ENCODE assay signal across 10 mouse cellular contexts in genomic region chr19:22930368-22930834, GRCm38 (mm10).
A peak's percentile ranks its signal among the peaks of the same experiment; 100 is the strongest.
DNase-seq lines count a peak whose midpoint lies in the region; ATAC-seq and TF ChIP-seq lines count a peak whose summit lies in the region.
"Had no signal": no experiment of that assay in that cellular context is flagged by ENCODE, and none has a peak within 500 bp of the region (broad histone marks: within the 10 kb centered on the region; RNA-seq: fewer than 3 reads in every experiment).

No protein-coding gene starts in this region.

- no peaks in the 10 kb centered on the region for H3K27me3 ChIP-seq in kidney, adult 2 months (replicated peaks; ENCODE audit: control insufficient read depth, insufficient read depth, low read length)
- H3K27me3 ChIP-seq in kidney, embryonic 14.5 days (ENCODE audit: control insufficient read depth, insufficient read depth, low read length): no peaks in the 10 kb centered on the region
- H3K27me3 ChIP-seq in intestine, postnatal 0 days (replicated peaks; ENCODE audit: control insufficient read depth, insufficient read depth, low read length): no peaks in the 10 kb centered on the region

- TF ChIP-seq CTCF in kidney, adult 2 months (conservative IDR thresholded peaks at IDR 0.05; ENCODE audit: insufficient read depth, insufficient read length, low read depth, low read length): no peak
- TF ChIP-seq CTCF in intestine, postnatal 0 days (IDR thresholded peaks at IDR 0.05; ENCODE audit: low read depth): no peak

- peak; percentile 83 for DNase-seq in kidney, adult 2 months
- DNase-seq in adrenal gland, adult 2 months: peak; percentile 59
- peak; percentile 51 to 53 for DNase-seq in cerebellum, postnatal 36 days
- peak; percentile 50 for DNase-seq in heart, postnatal 25 days (ENCODE audit: low spot score)
- peak; percentile 80 for DNase-seq in lung, postnatal 36 days

- H3K4me2 ChIP-seq in kidney, embryonic 14.5 days (replicated peaks; ENCODE audit: low read depth, low read length): no peak overlapping the region
- no peak overlapping the region for H3K4me2 ChIP-seq in intestine, postnatal 0 days (replicated peaks; ENCODE audit: low read depth)

- H3K36me3 ChIP-seq in kidney, adult 2 months (ENCODE audit: control insufficient read depth, insufficient read depth, low read length): no peaks in the 10 kb centered on the region
- no peaks in the 10 kb centered on the region for H3K36me3 ChIP-seq in kidney, embryonic 14.5 days (ENCODE audit: control insufficient read depth, insufficient read depth, low read length)
- no peaks in the 10 kb centered on the region for H3K36me3 ChIP-seq in intestine, postnatal 0 days (ENCODE audit: control insufficient read depth, insufficient read depth)
- H3K36me3 ChIP-seq: G1E had no signal

- 44% methylated on average over 7 of the region's 7 CpGs for WGBS in kidney, adult 2 months
- 68% methylated on average over 7 of the region's 7 CpGs for WGBS in kidney, embryonic 14.5 days
- WGBS in intestine, postnatal 0 days: 63% methylated on average over 7 of the region's 7 CpGs

- H3K27ac ChIP-seq in kidney, adult 2 months (ENCODE audit: insufficient read depth, low read depth, low read length): 0 out of 2 replicates have a peak overlapping the region, but pooled peaks have one; percentile 55
- no peak overlapping the region for H3K27ac ChIP-seq in kidney, embryonic 14.5 days (ENCODE audit: low read depth, low read length)
- H3K27ac ChIP-seq in intestine, postnatal 0 days (ENCODE audit: low read depth, low read length): no peak overlapping the region
- H3K27ac ChIP-seq: macrophage had no signal

- intact Hi-C loops in heart, postnatal 25 days (cut with DNase I): no loop called here

- H3K4me3 ChIP-seq in kidney, adult 2 months (ENCODE audit: insufficient read depth, low read depth, low read length): no peak overlapping the region
- H3K4me3 ChIP-seq in kidney, embryonic 14.5 days (ENCODE audit: low read length): no peak overlapping the region
- no peak overlapping the region for H3K4me3 ChIP-seq in intestine, postnatal 0 days (ENCODE audit: low read depth, low read length)

- H3K9ac ChIP-seq in kidney, embryonic 14.5 days (ENCODE audit: low read depth, low read length): no peak overlapping the region
- H3K9ac ChIP-seq in intestine, postnatal 0 days (ENCODE audit: low read depth, low read length): no peak overlapping the region

- H3K9me3 ChIP-seq in kidney, embryonic 14.5 days (ENCODE audit: control insufficient read depth, low read length): no peaks in the 10 kb centered on the region
- H3K9me3 ChIP-seq in intestine, postnatal 0 days (ENCODE audit: control insufficient read depth): no peaks in the 10 kb centered on the region
- H3K9me3 ChIP-seq: G1E had no signal

- TF ChIP-seq POLR2A in kidney, adult 2 months (IDR thresholded peaks at IDR 0.05; ENCODE audit: low read depth, low read length): no peak

- no peak for ATAC-seq in kidney, embryonic 14.5 days (ENCODE audit: low FRiP score, low TSS enrichment)
- ATAC-seq in intestine, postnatal 0 days: no peak
- ATAC-seq in activated CD4-positive, CD25-positive, alpha-beta regulatory T cell, adult 4 months: no peak

- peaks cover 6% of the 10 kb centered on the region for H3K4me1 ChIP-seq in kidney, adult 2 months (ENCODE audit: control insufficient read depth, insufficient read depth, low read length)
- no peaks in the 10 kb centered on the region for H3K4me1 ChIP-seq in kidney, embryonic 14.5 days (ENCODE audit: control insufficient read depth, insufficient read depth, low read length)
- no peaks in the 10 kb centered on the region for H3K4me1 ChIP-seq in intestine, postnatal 0 days (replicated peaks; ENCODE audit: control insufficient read depth, insufficient read depth, low read length)
